Mouse (Mus musculus): ENCODE results near the gene Tpcn1. TPM values are rescaled to one million over a fixed set of nuclear protein-coding genes. Genes with fewer than 3 reads are reported as not detected.

Tpcn1 gene
- polyA plus RNA-seq, 1 experiment from 2014 or later, result 18.1 TPM

DNA sequence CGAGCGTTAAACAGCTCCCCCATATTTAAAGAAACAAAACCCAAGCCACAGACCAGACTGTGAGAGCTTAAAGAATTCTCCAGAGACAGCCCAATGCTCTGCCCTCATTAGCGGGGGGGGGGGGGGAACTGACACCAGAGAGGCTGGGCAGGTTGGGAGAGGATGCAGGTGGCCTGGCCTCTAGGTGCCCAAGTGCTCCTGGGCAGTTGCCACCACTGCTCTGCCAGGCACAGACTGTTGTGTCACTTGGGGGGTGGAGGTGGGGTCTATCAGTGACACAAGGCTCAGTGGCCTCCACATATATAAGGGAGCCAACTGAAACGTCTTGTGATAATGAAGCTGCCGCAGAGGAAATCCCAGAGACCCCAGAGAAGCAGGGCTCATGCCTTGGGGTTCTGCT lies 51.8 kb downstream of the Tpcn1 start:
- Histone ChIP-seq H3K4me1 (replicated peaks) (peaks cover 15% of the 10 kb centered on the region), H3K36me3 (0 out of 2 replicates have a peak, but pooled peaks cover 9% of the 10 kb centered on the region), H3K4me2 (no peak overlapping the region), H3K27me3 (no peaks in the 10 kb centered on the region), H3K9me3 (no peaks in the 10 kb centered on the region), H3K27ac (replicated peaks) (peak overlapping the region; percentile 65; the same call in 1 of the 2 replicates), H3K4me3 (no peak overlapping the region), H3K9ac (no peak overlapping the region)
- no peak for ATAC-seq (ENCODE audit: low FRiP score, low read depth)
- 76% methylated on average over 5 of the region's 5 CpGs for WGBS

DNA sequence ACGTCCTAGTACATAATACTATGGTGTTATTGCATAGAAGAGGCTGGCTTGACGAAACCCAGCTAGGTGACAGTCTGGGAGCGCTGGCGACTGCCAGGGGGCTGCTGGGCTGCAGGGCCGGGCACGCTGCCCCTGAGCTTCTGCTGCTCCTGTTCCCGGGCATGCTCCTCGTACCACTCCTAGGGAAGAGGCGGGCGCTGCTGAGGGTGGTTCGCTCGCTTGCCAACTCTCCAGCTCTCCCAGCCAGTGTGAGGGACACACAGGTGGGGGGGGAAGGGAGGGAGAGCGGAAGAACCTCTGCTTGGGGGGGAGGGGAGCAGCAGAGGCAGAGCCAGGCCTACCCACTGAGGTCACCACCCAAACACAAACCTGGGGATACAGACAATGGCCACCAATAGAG lies 52.4 kb downstream of the Tpcn1 start:
- Histone ChIP-seq H3K4me2 (no peak overlapping the region), H3K27me3 (no peaks in the 10 kb centered on the region), H3K27ac (replicated peaks) (peak overlapping the region; percentile 65), H3K4me3 (no peak overlapping the region), H3K36me3 (0 out of 2 replicates have a peak, but pooled peaks cover 9% of the 10 kb centered on the region), H3K4me1 (replicated peaks) (peaks cover 15% of the 10 kb centered on the region), H3K9ac (no peak overlapping the region), H3K9me3 (no peaks in the 10 kb centered on the region)
- WGBS, result 64% methylated on average over 13 of the region's 13 CpGs
- ATAC-seq (ENCODE audit: low FRiP score, low read depth), result 0 out of 2 replicates have a peak, but pooled peaks have one; percentile 34

DNA sequence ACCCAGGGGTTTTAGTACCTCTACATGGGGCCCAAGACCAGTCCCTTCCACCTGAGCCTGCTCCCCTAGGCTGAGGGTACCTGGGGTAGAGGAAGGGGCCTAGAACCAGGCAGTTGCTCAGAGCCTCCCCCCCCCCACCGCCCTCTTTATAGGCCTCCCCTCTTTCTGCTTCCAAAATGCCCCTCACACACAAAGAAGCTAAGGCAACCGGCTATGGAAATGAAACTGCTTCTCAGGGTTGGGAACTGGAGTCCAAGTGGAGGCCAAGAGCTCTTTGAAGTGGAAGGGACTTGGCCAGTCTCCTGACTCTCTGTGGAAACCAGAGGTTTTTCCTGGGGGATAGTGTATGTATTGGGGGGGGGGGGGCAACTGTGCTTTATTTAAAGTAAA lies 53.8 kb downstream of the Tpcn1 start:
- ATAC-seq (ENCODE audit: low FRiP score, low read depth), result peak; percentile 49
- Histone ChIP-seq H3K27me3 (no peaks in the 10 kb centered on the region), H3K27ac (replicated peaks) (peak overlapping the region; percentile 82), H3K4me1 (replicated peaks) (peaks cover 15% of the 10 kb centered on the region), H3K4me2 (no peak overlapping the region), H3K36me3 (0 out of 2 replicates have a peak, but pooled peaks cover 7% of the 10 kb centered on the region), H3K4me3 (no peak overlapping the region), H3K9me3 (no peaks in the 10 kb centered on the region), H3K9ac (no peak overlapping the region)
- WGBS, result 48% methylated on average over 2 of the region's 2 CpGs

DNA sequence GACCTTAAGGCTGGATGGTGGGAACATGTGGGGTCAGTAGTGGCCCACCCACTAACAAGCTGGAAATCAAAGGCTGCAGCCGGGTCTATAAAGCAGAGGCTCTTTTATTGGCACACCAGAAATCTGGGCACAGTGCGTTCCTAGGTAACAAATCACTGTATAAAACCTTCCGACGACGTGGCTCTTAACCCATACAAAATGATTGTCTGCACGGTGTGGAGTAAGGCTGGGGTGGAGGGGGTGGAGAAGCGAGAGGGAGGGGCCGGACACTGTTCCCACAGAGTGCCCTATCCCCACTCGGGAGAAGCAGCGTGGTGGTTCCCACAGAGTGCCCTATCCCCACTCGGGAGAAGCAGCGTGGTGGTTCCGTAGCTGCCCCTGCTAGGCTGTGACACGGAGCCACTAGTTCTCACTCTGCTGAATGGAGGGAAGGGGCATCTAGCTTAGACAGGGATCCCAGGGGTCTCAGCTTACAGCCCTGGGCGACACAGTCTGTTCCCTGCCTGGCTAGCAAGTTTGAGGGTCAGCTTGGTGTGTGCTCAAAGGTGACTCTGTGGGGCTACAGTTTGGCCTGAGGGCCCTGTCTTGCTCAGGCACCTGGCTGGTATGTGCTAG lies 54.3 kb downstream of the Tpcn1 start:
- Histone ChIP-seq H3K4me2 (no peak overlapping the region), H3K4me1 (replicated peaks) (peaks cover 15% of the 10 kb centered on the region), H3K9me3 (no peaks in the 10 kb centered on the region), H3K4me3 (no peak overlapping the region), H3K36me3 (0 out of 2 replicates have a peak, but pooled peaks cover 2% of the 10 kb centered on the region), H3K27ac (replicated peaks) (peak overlapping the region; percentile 82), H3K27me3 (no peaks in the 10 kb centered on the region), H3K9ac (no peak overlapping the region)
- 31% methylated on average over 15 of the region's 15 CpGs for WGBS
- ATAC-seq (ENCODE audit: low FRiP score, low read depth), result peak; percentile 65; the same call in 1 of the 2 replicates

DNA sequence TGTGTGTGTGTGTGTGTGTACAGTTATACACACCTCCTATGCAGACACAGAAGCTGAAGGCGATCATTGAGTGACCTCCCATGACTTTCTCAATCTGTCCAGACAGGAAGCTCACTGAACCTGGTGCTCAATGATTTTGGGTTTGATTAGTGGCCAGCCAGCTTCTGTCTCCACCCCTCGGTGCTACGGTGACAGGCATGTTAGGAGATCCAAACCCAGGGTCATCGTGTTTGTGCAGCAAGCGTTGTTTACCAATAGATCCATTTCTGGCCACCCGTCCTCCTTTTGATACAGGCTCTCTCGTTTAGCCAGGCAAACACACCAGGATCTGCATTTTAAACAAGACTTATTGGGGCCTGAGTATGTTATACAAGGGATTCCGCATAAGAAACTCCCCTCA lies 56.8 kb downstream of the Tpcn1 start:
- Histone ChIP-seq H3K4me1 (replicated peaks) (peaks cover 15% of the 10 kb centered on the region), H3K9me3 (no peaks in the 10 kb centered on the region), H3K27me3 (no peaks in the 10 kb centered on the region), H3K4me2 (no peak overlapping the region), H3K27ac (replicated peaks) (no peak overlapping the region), H3K9ac (no peak overlapping the region), H3K36me3 (no peaks in the 10 kb centered on the region), H3K4me3 (no peak overlapping the region)
- ATAC-seq (ENCODE audit: low FRiP score, low read depth), result no peak
- WGBS, result 91% methylated on average over 8 of the region's 8 CpGs

DNA sequence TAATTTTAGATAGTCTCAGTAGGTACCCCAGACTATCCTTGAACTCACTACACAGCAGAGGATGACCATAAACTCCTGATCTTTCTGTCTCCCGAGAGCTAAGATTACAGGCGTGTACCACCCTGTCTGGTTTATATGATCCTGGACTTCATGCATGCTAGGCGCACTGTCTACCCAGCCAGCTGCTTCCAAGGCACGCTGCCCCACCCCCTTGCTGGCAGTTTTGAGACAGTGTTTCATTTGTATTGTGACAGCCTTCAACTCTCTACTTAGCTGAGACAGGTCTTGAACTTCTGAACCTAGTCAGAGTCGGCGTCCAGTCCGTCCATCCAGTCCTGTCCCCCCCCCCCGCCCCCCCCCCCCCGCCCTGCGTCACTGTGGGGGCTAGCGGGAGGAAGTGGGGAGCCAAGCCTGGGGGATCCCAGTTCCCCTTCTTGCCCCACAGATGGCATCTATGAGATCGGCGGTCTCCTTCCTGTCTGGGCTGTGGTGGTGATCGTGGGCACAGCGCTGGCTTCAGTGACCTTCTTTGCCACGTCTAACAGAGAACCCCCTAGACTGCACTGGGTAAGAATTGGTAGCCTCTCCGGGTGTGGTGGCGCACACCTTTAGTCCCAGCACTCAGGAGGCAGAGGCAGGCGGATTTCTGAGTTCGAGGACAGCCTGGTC lies 61.0 kb downstream of the Tpcn1 start:
- no peak overlapping the region for H3K9ac ChIP-seq
- H3K4me3 ChIP-seq, result no peak overlapping the region
- H3K9me3 ChIP-seq, result no peaks in the 10 kb centered on the region
- no peaks in the 10 kb centered on the region for H3K36me3 ChIP-seq
- H3K4me1 ChIP-seq (replicated peaks), result no peaks in the 10 kb centered on the region
- H3K27me3 ChIP-seq, result no peaks in the 10 kb centered on the region
- ATAC-seq (ENCODE audit: low FRiP score, low read depth), result no peak
- WGBS, result 88% methylated on average over 18 of the region's 20 CpGs
- no peak overlapping the region for H3K4me2 ChIP-seq
- no peak overlapping the region for H3K27ac ChIP-seq (replicated peaks)

DNA sequence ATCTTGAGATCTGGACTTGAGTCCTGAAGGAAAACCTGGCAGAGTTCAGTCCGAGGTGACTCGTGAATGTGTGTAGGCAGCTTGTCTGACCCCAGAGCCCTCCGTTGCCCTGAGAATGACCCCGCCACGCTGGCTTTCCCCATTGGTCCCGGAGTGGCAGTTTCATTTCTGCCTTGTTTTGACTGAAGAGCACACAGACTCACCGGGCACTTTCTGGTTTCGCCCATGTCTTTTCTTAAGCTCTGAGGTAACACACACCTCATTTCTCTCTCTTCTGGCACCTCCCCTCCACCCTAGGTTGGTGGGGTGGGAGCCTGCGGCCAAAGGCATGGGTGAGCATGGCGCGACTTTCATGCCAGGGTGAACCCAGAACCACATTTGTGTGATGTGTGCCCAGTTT lies 62.2 kb downstream of the Tpcn1 start:
- Histone ChIP-seq H3K9me3 (no peaks in the 10 kb centered on the region), H3K27ac (replicated peaks) (no peak overlapping the region), H3K27me3 (no peaks in the 10 kb centered on the region), H3K4me2 (no peak overlapping the region), H3K4me3 (no peak overlapping the region), H3K36me3 (no peaks in the 10 kb centered on the region), H3K4me1 (replicated peaks) (no peaks in the 10 kb centered on the region), H3K9ac (no peak overlapping the region)
- no peak for ATAC-seq (ENCODE audit: low FRiP score, low read depth)
- 69% methylated on average over 11 of the region's 11 CpGs for WGBS

DNA sequence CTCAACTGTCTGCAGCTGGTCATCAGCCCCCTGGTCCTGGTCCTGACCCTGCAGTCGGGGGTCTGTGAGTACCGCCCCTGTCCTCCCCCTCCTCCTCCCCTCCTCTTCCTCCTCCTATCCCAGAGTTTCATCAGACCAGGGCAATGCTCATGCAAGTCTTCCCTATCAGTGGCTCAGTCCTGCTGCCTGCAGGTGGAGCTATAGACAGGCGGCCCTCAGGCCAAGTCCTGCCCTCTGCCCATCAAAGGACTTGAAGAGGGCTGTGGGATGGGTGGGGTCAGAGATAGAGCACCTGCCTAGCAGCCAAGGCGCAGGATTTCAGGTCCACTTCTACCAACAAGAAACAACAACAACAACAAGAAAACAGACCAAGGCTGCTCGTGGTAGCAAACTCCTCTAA lies 62.7 kb downstream of the Tpcn1 start:
- no peak for ATAC-seq (ENCODE audit: low FRiP score, low read depth)
- Histone ChIP-seq H3K4me2 (no peak overlapping the region), H3K9me3 (no peaks in the 10 kb centered on the region), H3K4me3 (no peak overlapping the region), H3K36me3 (no peaks in the 10 kb centered on the region), H3K27me3 (no peaks in the 10 kb centered on the region), H3K27ac (replicated peaks) (no peak overlapping the region), H3K4me1 (replicated peaks) (no peaks in the 10 kb centered on the region), H3K9ac (no peak overlapping the region)
- 48% methylated on average over 5 of the region's 5 CpGs for WGBS

DNA sequence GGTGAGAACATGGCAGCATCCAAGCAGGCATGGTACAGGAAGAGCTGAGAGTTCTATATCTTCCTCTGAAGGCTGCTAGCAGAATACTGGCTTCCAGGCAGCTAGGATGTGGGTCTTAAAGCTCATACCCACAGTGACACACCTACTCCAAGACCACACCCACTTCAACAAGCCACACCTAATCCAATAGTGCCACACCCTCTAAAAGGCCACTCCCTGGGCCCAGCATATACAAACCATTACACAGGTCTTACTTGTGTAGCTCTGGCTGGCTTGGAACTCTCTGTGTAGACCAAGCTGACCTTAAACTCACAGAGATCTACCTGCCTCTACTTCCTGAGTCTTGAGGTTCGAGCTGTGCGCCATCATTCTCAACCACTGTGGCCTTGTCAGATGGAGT lies 63.7 kb downstream of the Tpcn1 start:
- Histone ChIP-seq H3K4me2 (no peak overlapping the region), H3K4me1 (replicated peaks) (no peaks in the 10 kb centered on the region), H3K36me3 (no peaks in the 10 kb centered on the region), H3K4me3 (no peak overlapping the region), H3K27me3 (no peaks in the 10 kb centered on the region), H3K27ac (replicated peaks) (no peak overlapping the region), H3K9me3 (no peaks in the 10 kb centered on the region), H3K9ac (no peak overlapping the region)
- WGBS, result 89% methylated on average over 2 of the region's 2 CpGs
- no peak for ATAC-seq (ENCODE audit: low FRiP score, low read depth)

DNA sequence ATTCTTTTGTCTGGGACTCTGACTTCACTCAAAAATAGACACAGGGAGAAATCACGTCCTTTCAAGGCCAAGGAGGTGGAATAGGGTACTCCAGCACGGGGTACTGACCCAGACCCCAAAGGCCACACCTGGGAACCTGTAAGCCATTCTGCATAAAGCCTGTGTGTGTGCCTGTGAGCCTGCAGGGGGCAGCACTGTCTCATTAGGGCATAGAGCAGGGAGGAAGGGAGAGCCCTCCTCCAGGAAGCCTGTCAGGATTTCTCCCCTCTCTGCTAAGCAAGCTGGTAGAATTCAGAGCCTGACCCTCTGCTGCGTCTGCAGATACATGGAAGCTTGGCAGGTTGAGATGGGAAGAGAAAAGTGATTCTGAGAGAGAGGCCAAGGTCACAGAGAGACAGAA lies 65.8 kb downstream of the Tpcn1 start:
- H3K9me3 ChIP-seq, result no peaks in the 10 kb centered on the region
- H3K27ac ChIP-seq (replicated peaks), result no peak overlapping the region
- no peak overlapping the region for H3K9ac ChIP-seq
- ATAC-seq (ENCODE audit: low FRiP score, low read depth), result no peak
- H3K4me3 ChIP-seq, result no peak overlapping the region
- H3K4me2 ChIP-seq, result no peak overlapping the region
- 80% methylated on average over 3 of the region's 3 CpGs for WGBS
- no peaks in the 10 kb centered on the region for H3K36me3 ChIP-seq
- H3K27me3 ChIP-seq, result no peaks in the 10 kb centered on the region
- no peaks in the 10 kb centered on the region for H3K4me1 ChIP-seq (replicated peaks)

DNA sequence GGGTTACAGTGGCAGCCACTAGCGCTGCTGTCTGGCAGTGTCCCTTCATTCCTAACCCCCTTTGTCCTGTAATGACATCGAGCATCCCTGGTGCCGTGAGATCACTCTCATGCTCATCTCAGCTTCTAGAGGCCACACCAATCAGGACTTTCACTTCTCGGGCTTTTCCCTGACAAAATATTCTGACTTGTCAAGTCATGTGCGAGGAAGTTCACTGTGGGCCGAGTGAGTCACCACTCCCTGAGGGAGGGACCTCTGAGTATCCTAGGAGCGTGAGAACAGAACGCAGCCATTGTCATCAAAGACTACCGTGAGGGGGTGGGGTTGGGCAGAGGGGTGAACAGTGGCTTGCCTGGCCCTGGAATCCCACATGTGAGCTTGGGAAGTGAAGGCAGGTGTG lies 70.9 kb downstream of the Tpcn1 start:
- Histone ChIP-seq H3K9ac (no peak overlapping the region), H3K4me2 (no peak overlapping the region), H3K9me3 (no peaks in the 10 kb centered on the region), H3K27me3 (peaks cover 3% of the 10 kb centered on the region; the same call in 1 of the 2 replicates), H3K36me3 (no peaks in the 10 kb centered on the region), H3K4me1 (replicated peaks) (peaks cover 13% of the 10 kb centered on the region), H3K4me3 (no peak overlapping the region), H3K27ac (replicated peaks) (no peak overlapping the region)
- 32% methylated on average over 9 of the region's 9 CpGs for WGBS
- ATAC-seq (ENCODE audit: low FRiP score, low read depth), result no peak

DNA sequence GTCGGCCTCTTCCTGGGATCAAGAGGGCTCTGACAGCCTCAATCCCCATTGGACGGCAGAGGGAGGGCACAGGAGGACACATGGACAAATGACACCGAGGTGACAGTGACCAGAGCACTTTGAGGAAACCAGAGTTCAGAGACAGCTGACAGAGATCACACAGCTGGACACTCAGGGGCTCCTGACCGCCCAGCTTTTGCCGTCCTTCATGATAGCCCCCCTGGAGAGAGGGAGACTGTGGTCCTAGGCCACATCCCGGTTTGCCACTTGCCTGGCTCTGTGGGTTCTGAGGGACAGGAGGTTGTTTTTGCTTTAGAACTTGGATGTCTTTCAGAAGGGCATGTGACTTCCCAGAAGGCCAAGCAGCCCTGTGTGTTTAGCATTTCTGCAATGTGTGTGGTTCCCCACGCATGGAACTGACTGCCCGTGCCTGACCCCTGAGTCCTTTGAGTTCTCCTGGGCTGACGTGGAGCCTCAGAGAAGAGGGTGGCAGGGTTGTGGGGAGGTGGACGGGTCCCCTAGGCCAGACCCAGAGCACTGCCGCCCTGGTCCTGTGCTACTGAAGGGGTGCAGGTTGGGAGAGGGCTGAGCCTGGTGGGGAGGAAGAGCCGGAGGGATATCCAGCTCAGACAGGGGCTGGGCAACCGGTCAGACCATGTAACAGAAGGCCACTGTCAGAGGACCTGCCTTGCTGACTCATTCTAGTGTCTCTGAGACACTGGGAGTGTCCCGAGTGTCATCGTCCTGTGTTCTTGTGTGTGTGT lies 72.1 kb downstream of the Tpcn1 start:
- Histone ChIP-seq H3K4me1 (replicated peaks) (peaks cover 17% of the 10 kb centered on the region), H3K9me3 (no peaks in the 10 kb centered on the region), H3K27ac (replicated peaks) (no peak overlapping the region), H3K9ac (no peak overlapping the region), H3K4me3 (no peak overlapping the region), H3K27me3 (peaks cover 6% of the 10 kb centered on the region), H3K36me3 (no peaks in the 10 kb centered on the region), H3K4me2 (no peak overlapping the region)
- ATAC-seq (ENCODE audit: low FRiP score, low read depth), result no peak
- WGBS, result 64% methylated on average over 15 of the region's 15 CpGs
